Mouse (Mus musculus) MEL (cell line): ENCODE data around the gene Fam185a. TPM values are rescaled to one million over a fixed set of nuclear protein-coding genes. Genes with fewer than 3 reads are reported as not detected.

Source experiments
- DNase-seq: peaks from one replicate; pipeline ENCODE4 v3.0.0; 2011; ENCODE audit warnings: low read depth, low spot score
- H3K27ac ChIP-seq: 2 replicates; pipeline ENCODE4 v1.5.1; 2012; ENCODE audit warnings: low read depth, mild to moderate bottlenecking, control low read depth, low read length, moderate library complexity; ENCODE audit not compliant: control insufficient read depth
- H3K27me3 ChIP-seq, 2 experiments: fragments of 150-350 bp in 1 of 2; sonication (generic) in 1 of 2; 2 replicates each; pipeline ENCODE4 v1.6.1; 2012; ENCODE audit warnings: low read length in 2 of 2, mild to moderate bottlenecking in 2 of 2, improper control_type of control experiment in 1 of 2, moderate library complexity in 1 of 2; ENCODE audit not compliant: insufficient read depth in 2 of 2, control insufficient read depth in 1 of 2
- H3K36me3 ChIP-seq, 2 experiments: 2 replicates each; pipeline ENCODE4 v1.6.1; 2012 to 2014; ENCODE audit warnings: low read length in 2 of 2, improper control_type of control experiment in 1 of 2, inconsistent platforms in 1 of 2, mild to moderate bottlenecking in 1 of 2; ENCODE audit not compliant: insufficient read depth in 2 of 2, control insufficient read depth in 1 of 2
- H3K4me1 ChIP-seq, 2 experiments: fragments of 150-350 bp in 1 of 2; sonication (generic) in 1 of 2; 2 replicates each; pipeline ENCODE4 v1.6.1; 2012; ENCODE audit warnings: low read length in 2 of 2, improper control_type of control experiment in 1 of 2, mild to moderate bottlenecking in 1 of 2; ENCODE audit not compliant: insufficient read depth in 2 of 2, control insufficient read depth in 1 of 2
- H3K4me3 ChIP-seq, 2 experiments: fragments of 150-350 bp in 1 of 2; sonication (generic) in 1 of 2; 2 replicates each; pipeline ENCODE4 v1.5.1; 2012; ENCODE audit warnings: low read depth in 2 of 2, low read length in 2 of 2, mild to moderate bottlenecking in 2 of 2, moderate library complexity in 2 of 2, control low read depth in 1 of 2, improper control_type of control experiment in 1 of 2; ENCODE audit not compliant: control insufficient read depth in 1 of 2, insufficient read depth in 1 of 2
- H3K79me2 ChIP-seq: 2 replicates; pipeline ENCODE4 v1.6.1; 2012; ENCODE audit warnings: mild to moderate bottlenecking, low read length, moderate library complexity; ENCODE audit not compliant: control insufficient read depth, poor library complexity, insufficient read depth
- H3K9ac ChIP-seq: 2 replicates; pipeline ENCODE4 v1.6.1; 2012; ENCODE audit warnings: low read depth, mild to moderate bottlenecking, control low read depth, low read length, moderate library complexity; ENCODE audit not compliant: control insufficient read depth, poor library complexity, severe bottlenecking
- H3K9me3 ChIP-seq: fragments of 150-350 bp; sonication (generic); replicated peaks from 2 replicates; pipeline ENCODE4 v1.6.1; 2012; ENCODE audit warnings: mild to moderate bottlenecking, low read length, improper control_type of control experiment, moderate library complexity; ENCODE audit not compliant: insufficient read depth
- BHLHE40 ChIP-seq: IDR thresholded peaks from 2 replicates; pipeline ENCODE4 v1.6.1; 2012; ENCODE audit warnings: low read depth, mild to moderate bottlenecking, inconsistent platforms, low read length, improper control_type of control experiment, borderline replicate concordance
- CHD1 ChIP-seq: IDR thresholded peaks from 2 replicates; pipeline ENCODE4 v1.6.1; 2012; ENCODE audit warnings: low read depth, mild to moderate bottlenecking, inconsistent platforms, low read length, improper control_type of control experiment
- CHD2 ChIP-seq: IDR thresholded peaks from 2 replicates; pipeline ENCODE4 v1.6.1; 2011; ENCODE audit warnings: low read length, improper control_type of control experiment
- ELF1 ChIP-seq: IDR thresholded peaks from 2 replicates; pipeline ENCODE4 v1.6.1; 2014; ENCODE audit warnings: low read depth, mild to moderate bottlenecking, inconsistent platforms, low read length, improper control_type of control experiment, moderate library complexity
- EP300 ChIP-seq, 2 experiments: IDR thresholded peaks; 2 replicates each; pipeline ENCODE4 v1.6.1; 2011; ENCODE audit warnings: improper control_type of control experiment in 2 of 2, low read length in 2 of 2, low read depth in 1 of 2, mild to moderate bottlenecking in 1 of 2
- GABPA ChIP-seq: IDR thresholded peaks from 2 replicates; pipeline ENCODE4 v1.6.1; 2012; ENCODE audit warnings: low read depth, mild to moderate bottlenecking, inconsistent platforms, low read length, improper control_type of control experiment, moderate library complexity
- GATA1 ChIP-seq: IDR thresholded peaks from 2 replicates; pipeline ENCODE4 v1.6.1; 2011; ENCODE audit warnings: low read depth, low read length, improper control_type of control experiment
- HCFC1 ChIP-seq: IDR thresholded peaks from 2 replicates; pipeline ENCODE4 v1.6.1; 2012; ENCODE audit warnings: low read depth, mild to moderate bottlenecking, inconsistent platforms, low read length, improper control_type of control experiment, moderate library complexity
- KAT2A ChIP-seq: conservative IDR thresholded peaks from 2 replicates; pipeline ENCODE4 v1.6.1; 2012; ENCODE audit warnings: low read depth, low read length, improper control_type of control experiment, inconsistent platforms
- MAFK ChIP-seq: IDR thresholded peaks from 2 replicates; pipeline ENCODE4 v1.6.1; 2011; ENCODE audit warnings: low read depth, mild to moderate bottlenecking, low read length, improper control_type of control experiment, borderline replicate concordance
- MAZ ChIP-seq: IDR thresholded peaks from 2 replicates; pipeline ENCODE4 v1.6.1; 2012; ENCODE audit warnings: low read depth, mild to moderate bottlenecking, inconsistent platforms, low read length, improper control_type of control experiment
- MXI1 ChIP-seq: IDR thresholded peaks from 2 replicates; pipeline ENCODE4 v1.6.1; 2011; ENCODE audit warnings: mild to moderate bottlenecking, low read depth, low read length, improper control_type of control experiment
- MYC ChIP-seq: IDR thresholded peaks from 2 replicates; pipeline ENCODE4 v1.6.1; 2011; ENCODE audit warnings: low read depth, mild to moderate bottlenecking, low read length, improper control_type of control experiment, moderate library complexity
- NELFE ChIP-seq: IDR thresholded peaks from 2 replicates; pipeline ENCODE4 v1.6.1; 2011; ENCODE audit warnings: low read depth, low read length, improper control_type of control experiment
- NRF1 ChIP-seq: IDR thresholded peaks from 2 replicates; pipeline ENCODE4 v1.6.1; 2014; ENCODE audit warnings: low read depth, mild to moderate bottlenecking, inconsistent platforms, low read length, improper control_type of control experiment, moderate library complexity; ENCODE audit not compliant: poor library complexity, insufficient read depth, severe bottlenecking
- POLR2A ChIP-seq, 2 experiments: IDR thresholded peaks; 2 replicates each; pipeline ENCODE4 v1.6.1; 2011 to 2012; ENCODE audit warnings: low read length in 2 of 2, mild to moderate bottlenecking in 2 of 2, control low read depth in 1 of 2, improper control_type of control experiment in 1 of 2, low read depth in 1 of 2, moderate library complexity in 1 of 2; ENCODE audit not compliant: control insufficient read depth in 1 of 2, insufficient read depth in 1 of 2, poor library complexity in 1 of 2
- POLR2AphosphoS2 ChIP-seq: IDR thresholded peaks from 2 replicates; pipeline ENCODE4 v1.6.1; 2011; ENCODE audit warnings: low read length, improper control_type of control experiment
- RAD21 ChIP-seq: IDR thresholded peaks from 2 replicates; pipeline ENCODE4 v1.6.1; 2011; ENCODE audit warnings: mild to moderate bottlenecking, low read depth, low read length, improper control_type of control experiment
- SIN3A ChIP-seq: IDR thresholded peaks from 2 replicates; pipeline ENCODE4 v1.6.1; 2012; ENCODE audit warnings: low read length, improper control_type of control experiment, inconsistent platforms
- SMC3 ChIP-seq: IDR thresholded peaks from 2 replicates; pipeline ENCODE4 v1.6.1; 2011; ENCODE audit warnings: low read depth, low read length, improper control_type of control experiment
- TAL1 ChIP-seq: IDR thresholded peaks from 2 replicates; pipeline ENCODE4 v1.6.1; 2012; ENCODE audit warnings: mild to moderate bottlenecking, inconsistent platforms, low read length, moderate library complexity, mixed read lengths
- TBP ChIP-seq: IDR thresholded peaks from 2 replicates; pipeline ENCODE4 v1.8.0; 2011; ENCODE audit warnings: low read depth, low read length, improper control_type of control experiment
- UBTF ChIP-seq: IDR thresholded peaks from 2 replicates; pipeline ENCODE4 v1.6.1; 2012; ENCODE audit warnings: low read depth, mild to moderate bottlenecking, inconsistent platforms, low read length, improper control_type of control experiment, moderate library complexity, borderline replicate concordance; ENCODE audit not compliant: insufficient read depth
- USF1 ChIP-seq: IDR thresholded peaks from 2 replicates; pipeline ENCODE4 v1.6.1; 2014; ENCODE audit warnings: low read depth, mild to moderate bottlenecking, inconsistent platforms, low read length, improper control_type of control experiment, moderate library complexity
- USF2 ChIP-seq, 2 experiments: IDR thresholded peaks; 2 replicates each; pipeline ENCODE4 v1.6.1; 2011 to 2012; ENCODE audit warnings: improper control_type of control experiment in 2 of 2, low read length in 2 of 2, borderline replicate concordance in 1 of 2, inconsistent platforms in 1 of 2, low read depth in 1 of 2, mild to moderate bottlenecking in 1 of 2; ENCODE audit not compliant: insufficient read depth in 1 of 2
- ZC3H11A ChIP-seq: IDR thresholded peaks from 2 replicates; pipeline ENCODE4 v1.6.1; 2012; ENCODE audit warnings: low read depth, mild to moderate bottlenecking, inconsistent platforms, low read length, improper control_type of control experiment
- ZMIZ1 ChIP-seq: IDR thresholded peaks from 2 replicates; pipeline ENCODE4 v1.6.1; 2012; ENCODE audit warnings: low read depth, mild to moderate bottlenecking, inconsistent platforms, low read length, improper control_type of control experiment, moderate library complexity
- polyA plus RNA-seq, 2 experiments: library from polyadenylated mRNA; stranded (reverse) in 1 of 2; unstranded in 1 of 2; fragments of >175 nt in 1 of 2; fragments of >200 nt in 1 of 2; gene quantifications; 2 replicates each; pipeline versions ENCODE4 v1.2.1 to v1.2.4; 2012; ENCODE audit warnings: low replicate concordance in 2 of 2, low read depth in 1 of 2; ENCODE audit not compliant: insufficient read length in 2 of 2, insufficient read depth in 1 of 2, missing spikeins in 1 of 2
- total RNA-seq: library from RNA; depleted of rRNA; stranded (reverse); fragments of 300-350 nt; gene quantifications from 2 replicates; pipeline ENCODE4 v1.2.3, GENCODE M21; 2012

Gene Fam185a
- total and polyA plus RNA-seq, 3 experiments = 20.2 to 28.3 TPM; not detected in 1

DNA sequence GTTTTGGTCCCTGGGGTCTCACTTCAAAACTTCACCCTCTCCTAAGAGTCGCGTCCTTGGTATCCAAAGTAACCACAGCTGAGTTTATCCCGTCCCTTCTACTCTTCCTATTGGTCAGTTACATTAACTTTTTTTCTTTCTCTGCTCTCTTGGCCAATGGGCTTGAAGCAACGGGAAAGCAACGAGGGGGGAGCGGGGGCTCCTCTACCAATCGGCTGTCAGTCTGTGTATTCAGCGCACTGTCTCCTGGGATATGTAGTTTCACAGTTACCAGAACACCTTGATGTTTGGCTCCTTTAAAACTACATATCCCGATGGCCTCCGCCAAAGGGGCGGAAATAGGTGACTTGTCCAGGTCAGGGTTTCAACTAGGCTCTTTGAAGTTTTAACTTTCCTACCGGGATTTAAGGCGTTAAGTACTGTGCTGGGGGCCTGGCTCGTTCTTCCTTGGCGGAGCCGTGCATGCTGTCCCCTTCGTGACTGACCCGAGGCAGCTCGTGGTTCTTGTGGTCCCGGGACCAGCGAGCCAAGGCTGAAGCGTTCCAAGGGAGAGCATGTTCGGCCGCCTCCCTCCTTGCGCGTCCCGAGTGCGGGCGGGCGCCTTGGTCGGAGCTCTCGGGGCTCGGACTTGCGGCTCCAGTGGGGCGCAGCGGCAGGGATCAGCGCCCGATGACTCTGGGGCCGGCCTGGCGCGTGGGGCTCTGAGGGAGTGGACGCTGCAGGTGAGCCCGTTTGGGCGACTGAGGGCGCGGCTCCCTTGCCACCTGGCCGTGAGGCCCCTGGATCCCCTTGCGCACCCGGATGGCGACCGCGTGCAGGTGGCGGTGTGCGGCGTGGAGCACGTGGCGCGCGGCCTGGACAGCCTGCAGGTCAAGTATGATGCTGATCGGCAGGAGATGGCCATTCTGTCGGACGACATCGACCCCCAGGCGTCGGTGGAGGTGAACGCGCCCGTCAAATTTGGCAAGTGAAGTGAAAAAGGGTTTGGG is at the start of gene Fam185a, which contains the start of gene Ccdc146 (continued):
- TF ChIP-seq MYC (peak; percentile 93), TBP (peak; percentile 79), SIN3A (peak; percentile 100), HCFC1 (peak; percentile 99), CHD1 (no peak)
- TF ChIP-seq, all 39 proteins: peak for 18

DNA sequence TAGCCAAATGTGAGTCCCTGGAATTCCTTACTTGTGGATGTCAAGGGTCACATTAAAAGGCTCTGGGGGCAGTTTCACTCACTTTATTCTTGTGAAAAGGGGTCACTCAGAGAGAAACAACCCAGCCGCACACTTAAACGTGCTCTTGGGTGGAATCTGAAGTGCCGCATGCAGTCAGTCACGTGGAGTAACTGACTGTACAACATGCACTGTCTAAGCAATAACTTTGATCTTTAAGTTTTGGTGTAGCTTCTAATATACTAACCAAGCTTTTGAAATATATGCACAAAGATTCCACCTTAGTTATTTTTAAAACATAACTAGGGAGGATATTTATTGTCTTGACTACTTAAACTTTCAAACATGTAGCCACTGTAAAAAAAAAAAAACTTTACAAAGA is 47.8 kb upstream of the Fam185a start:
- TF ChIP-seq EP300 (IDR thresholded peaks at IDR 0.05; ENCODE audit: low read depth in 1 of 2, low read length in 2 of 2) (no peak), GABPA (no peak), UBTF (no peak), SIN3A (no peak), MAFK (no peak), ZC3H11A (no peak), GATA1 (no peak), SMC3 (no peak), MAZ (no peak)
- no peak overlapping the region for H3K9ac ChIP-seq
- H3K4me1 ChIP-seq = peaks cover 7 to 15% of the 10 kb centered on the region in 2 experiments
- no peaks in the 10 kb centered on the region for H3K9me3 ChIP-seq
- no peak for DNase-seq
- no peaks in the 10 kb centered on the region for H3K79me2 ChIP-seq
- peaks cover 0 to 9% of the 10 kb centered on the region in 2 experiments; a peak in 2 of 4 replicates for H3K36me3 ChIP-seq
- no peak overlapping the region for H3K27ac ChIP-seq
- no peaks in the 10 kb centered on the region for H3K27me3 ChIP-seq
- no peak overlapping the region for H3K4me3 ChIP-seq

DNA sequence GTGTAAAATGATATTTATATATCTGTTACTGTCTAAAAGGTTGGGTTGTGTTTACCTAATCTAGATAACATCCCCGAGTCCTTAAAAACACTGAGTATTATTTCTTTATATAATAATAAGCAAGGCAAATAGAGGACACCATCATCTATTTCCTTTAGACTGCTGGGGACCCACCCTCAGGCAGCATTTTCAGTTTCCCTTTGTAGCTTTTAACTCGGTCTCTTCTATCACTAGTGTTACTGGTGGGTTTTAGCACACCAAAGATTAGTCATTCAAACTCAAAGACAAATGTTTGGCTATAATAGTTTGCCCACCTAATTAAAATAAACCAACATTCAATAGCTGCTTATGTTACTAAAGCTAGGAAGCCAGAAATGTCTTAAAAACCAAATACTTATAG is 46.4 kb upstream of the Fam185a start:
- H3K27ac ChIP-seq = no peak overlapping the region
- peaks cover 0 to 8% of the 10 kb centered on the region in 2 experiments; a peak in 2 of 4 replicates for H3K36me3 ChIP-seq
- no peak overlapping the region for H3K9ac ChIP-seq
- no peak for TF ChIP-seq MAZ
- no peak for TF ChIP-seq NELFE
- TF ChIP-seq SMC3 = no peak
- no peak for TF ChIP-seq ELF1
- TF ChIP-seq ZC3H11A = no peak
- TF ChIP-seq NRF1 = no peak
- TF ChIP-seq CHD2 = no peak
- no peak for TF ChIP-seq MYC
- no peak for TF ChIP-seq BHLHE40
- TF ChIP-seq RAD21 = no peak
- no peak for TF ChIP-seq KAT2A
- TF ChIP-seq POLR2A (IDR thresholded peaks at IDR 0.05; ENCODE audit: control insufficient read depth in 1 of 2, insufficient read depth in 1 of 2, low read depth in 1 of 2, low read length in 2 of 2, poor library complexity in 1 of 2) = no peak
- no peak for TF ChIP-seq USF2 (IDR thresholded peaks at IDR 0.05; ENCODE audit: borderline replicate concordance in 1 of 2, insufficient read depth in 1 of 2, low read depth in 1 of 2, low read length in 2 of 2)
- no peak for TF ChIP-seq POLR2AphosphoS2
- TF ChIP-seq USF1 = no peak
- TF ChIP-seq MXI1 = no peak
- TF ChIP-seq TAL1 = no peak
- TF ChIP-seq ZMIZ1 = no peak
- H3K27me3 ChIP-seq = no peaks in the 10 kb centered on the region
- no peak overlapping the region for H3K4me3 ChIP-seq
- H3K79me2 ChIP-seq = no peaks in the 10 kb centered on the region
- H3K4me1 ChIP-seq = peaks cover 7 to 11% of the 10 kb centered on the region in 2 experiments
- H3K9me3 ChIP-seq = no peaks in the 10 kb centered on the region
- no peak for DNase-seq
